Mouse (Mus musculus) megakaryocyte, embryonic 14.5 days (primary cell): ENCODE measurements at regions not wholly inside any gene's neighbourhood (a gene's known extent, or its start where the extent isn't known, plus 50 kb on each side); places are given as distances from the start of the nearest gene placed in this dataset.

Experiments used
- H3K27me3 ChIP-seq: replicated peaks from 2 replicates; pipeline ENCODE3; 2012; ENCODE audit warnings: inconsistent platforms
- H3K36me3 ChIP-seq: replicated peaks from 2 replicates; pipeline ENCODE3; 2012; ENCODE audit warnings: low read length, inconsistent platforms, mixed read lengths
- H3K4me1 ChIP-seq: 2 replicates; pipeline ENCODE4 v1.6.1; 2012; ENCODE audit warnings: inconsistent platforms
- H3K4me3 ChIP-seq: replicated peaks from 2 replicates; pipeline ENCODE3; 2012; ENCODE audit warnings: moderate library complexity, mild to moderate bottlenecking, inconsistent platforms
- H3K9me3 ChIP-seq: 2 replicates; pipeline ENCODE4 v1.6.1; 2012; ENCODE audit warnings: inconsistent platforms
- FLI1 ChIP-seq: IDR thresholded peaks from 2 replicates; pipeline ENCODE4 v1.6.1; 2012; ENCODE audit warnings: low read length, inconsistent platforms, mixed read lengths
- GATA1 ChIP-seq: IDR thresholded peaks from 3 replicates; pipeline ENCODE4 v1.6.1; 2012; ENCODE audit warnings: mixed read lengths, low read length, inconsistent platforms, borderline replicate concordance

DNA sequence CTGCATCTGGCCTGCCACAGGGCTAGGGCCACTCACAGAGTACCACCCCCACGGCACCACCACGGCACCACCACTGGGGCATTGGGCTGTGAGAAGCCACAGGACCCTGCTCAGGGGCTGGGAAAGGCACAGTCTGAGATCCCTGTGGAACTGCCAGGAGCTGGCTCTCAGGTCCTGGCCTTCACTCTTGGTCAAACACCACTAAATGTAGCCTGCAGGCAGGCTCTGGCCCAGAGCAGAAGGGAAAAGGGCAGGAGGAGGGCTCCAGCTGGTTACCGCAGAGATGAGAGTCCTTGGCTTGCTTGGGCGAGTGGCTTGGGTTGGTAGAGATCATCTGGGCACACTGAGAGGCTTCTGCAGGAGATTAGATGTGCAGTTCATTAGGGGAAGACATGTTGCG lies 598.5 kb downstream of the Tns3 start:
- Histone ChIP-seq H3K4me3 (no peak overlapping the region), H3K27me3 (no peaks in the 10 kb centered on the region), H3K36me3 (no peaks in the 10 kb centered on the region), H3K4me1 (no peaks in the 10 kb centered on the region), H3K9me3 (no peaks in the 10 kb centered on the region; the same call in 1 of the 2 replicates)
- no peak for TF ChIP-seq GATA1
- no peak for TF ChIP-seq FLI1

DNA sequence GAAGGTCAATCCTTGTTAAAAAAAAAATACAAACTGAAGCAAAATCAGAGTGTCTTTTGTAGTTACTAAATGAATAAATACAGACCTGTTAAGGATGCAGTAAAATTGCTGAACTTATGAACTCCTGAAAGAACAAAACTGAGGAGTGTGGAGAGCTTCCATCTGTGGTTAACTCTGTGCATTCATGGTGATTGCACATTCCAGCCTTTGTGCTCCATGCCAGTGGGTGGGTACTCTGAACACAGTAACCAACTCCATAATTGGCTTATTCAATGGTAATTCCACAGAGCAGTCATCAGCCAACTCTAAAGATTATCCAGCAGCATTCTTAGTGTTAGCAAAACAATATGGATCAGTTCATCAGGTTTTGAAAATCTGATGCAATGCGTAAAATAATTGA lies 599.2 kb downstream of the Tns3 start:
- no peak overlapping the region for H3K4me3 ChIP-seq
- no peaks in the 10 kb centered on the region; the same call in 1 of the 2 replicates for H3K9me3 ChIP-seq
- TF ChIP-seq FLI1 (no peak), GATA1 (no peak)
- H3K27me3 ChIP-seq, result no peaks in the 10 kb centered on the region
- H3K4me1 ChIP-seq, result no peaks in the 10 kb centered on the region
- H3K36me3 ChIP-seq, result no peaks in the 10 kb centered on the region

DNA sequence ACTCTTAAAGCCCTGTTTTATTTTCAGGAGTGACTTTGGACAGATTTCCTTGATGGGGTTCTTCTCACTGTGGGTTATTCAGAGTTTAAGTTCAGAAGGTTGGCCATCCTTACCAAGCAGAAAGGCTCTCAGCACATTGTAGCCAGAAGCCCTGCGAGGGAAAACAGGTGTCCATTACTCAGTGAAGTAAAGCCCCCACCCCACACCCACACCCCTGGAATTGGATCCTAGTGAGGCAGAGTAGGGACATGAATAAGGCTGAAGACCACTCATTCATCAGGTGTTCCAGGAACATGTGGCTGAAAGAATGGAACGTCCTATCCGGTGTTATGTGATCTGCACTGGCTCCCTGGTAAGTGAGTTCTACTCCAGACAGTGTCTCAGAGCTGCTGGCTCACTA lies 602.3 kb downstream of the Tns3 start:
- Histone ChIP-seq H3K9me3 (no peaks in the 10 kb centered on the region; the same call in 1 of the 2 replicates), H3K4me3 (no peak overlapping the region), H3K27me3 (no peaks in the 10 kb centered on the region), H3K36me3 (no peaks in the 10 kb centered on the region), H3K4me1 (no peaks in the 10 kb centered on the region)
- no peak for TF ChIP-seq GATA1
- TF ChIP-seq FLI1, result no peak

DNA sequence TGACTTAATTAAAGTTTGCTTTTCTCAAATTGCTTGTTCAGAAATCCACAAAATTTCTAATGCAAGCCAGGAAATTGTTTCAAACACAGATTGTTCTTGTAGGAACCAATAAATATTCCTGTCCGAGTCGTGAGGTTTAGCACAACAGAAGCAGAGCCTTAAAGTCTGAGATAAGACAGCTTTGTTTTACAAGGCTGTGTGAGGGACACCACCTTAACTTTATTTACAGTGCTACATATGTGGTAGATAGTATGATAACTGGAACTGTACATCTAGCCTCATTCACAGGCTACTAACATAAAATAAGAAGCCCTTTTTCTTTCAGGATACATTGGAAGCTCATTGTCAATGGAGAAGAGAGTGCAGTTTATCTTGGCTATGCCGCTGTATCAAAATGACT lies 602.8 kb downstream of the Tns3 start:
- Histone ChIP-seq H3K36me3 (no peaks in the 10 kb centered on the region), H3K4me1 (no peaks in the 10 kb centered on the region), H3K9me3 (no peaks in the 10 kb centered on the region; the same call in 1 of the 2 replicates), H3K4me3 (no peak overlapping the region), H3K27me3 (no peaks in the 10 kb centered on the region)
- no peak for TF ChIP-seq FLI1
- no peak for TF ChIP-seq GATA1

DNA sequence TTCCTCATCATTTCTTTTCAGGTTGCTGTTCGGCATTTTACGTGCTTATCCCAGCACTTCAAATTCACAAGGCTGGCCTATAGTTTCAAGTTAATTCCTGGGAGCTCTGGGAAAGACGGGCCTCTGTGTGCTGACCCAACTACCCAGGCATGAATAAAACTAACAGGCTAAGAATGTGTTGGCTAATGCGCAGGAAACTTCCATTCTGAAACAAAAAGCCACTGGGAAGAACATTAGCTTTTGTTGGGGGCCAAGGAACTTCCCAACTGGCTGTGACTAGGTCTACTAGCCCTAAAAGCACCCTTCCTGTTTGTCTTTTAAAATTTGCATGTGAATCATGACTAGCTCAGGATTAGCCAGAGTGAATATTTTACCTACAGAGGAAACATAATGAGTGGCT lies 612.8 kb downstream of the Tns3 start:
- no peak overlapping the region for H3K4me3 ChIP-seq
- no peaks in the 10 kb centered on the region for H3K4me1 ChIP-seq
- TF ChIP-seq GATA1 (no peak), FLI1 (no peak)
- no peaks in the 10 kb centered on the region for H3K36me3 ChIP-seq
- H3K9me3 ChIP-seq, result no peaks in the 10 kb centered on the region
- no peaks in the 10 kb centered on the region for H3K27me3 ChIP-seq

DNA sequence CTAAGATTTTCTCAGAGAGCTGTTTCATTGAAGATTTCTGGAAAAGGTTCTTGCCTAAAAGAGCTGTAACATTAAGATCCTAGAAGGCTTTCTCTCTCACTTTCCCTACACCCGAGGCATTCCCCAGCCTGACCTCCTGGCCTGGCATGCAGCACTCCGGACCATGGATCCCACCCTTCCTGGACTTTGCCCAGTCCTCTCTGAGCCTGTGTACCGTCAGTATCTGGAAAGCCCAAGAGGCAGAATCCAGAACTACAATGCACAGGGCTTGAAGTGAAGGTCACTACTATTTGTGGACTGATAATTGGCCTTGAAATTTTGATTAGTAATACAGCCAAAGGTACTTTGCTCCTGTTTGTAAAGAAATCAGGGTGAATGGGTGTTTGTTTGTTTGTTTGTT lies 619.2 kb downstream of the Tns3 start:
- no peaks in the 10 kb centered on the region for H3K27me3 ChIP-seq
- H3K4me1 ChIP-seq, result no peaks in the 10 kb centered on the region
- H3K4me3 ChIP-seq, result no peak overlapping the region
- no peak for TF ChIP-seq GATA1
- no peak for TF ChIP-seq FLI1
- H3K9me3 ChIP-seq, result peaks cover 8% of the 10 kb centered on the region; the same call in 1 of the 2 replicates
- no peaks in the 10 kb centered on the region for H3K36me3 ChIP-seq

DNA sequence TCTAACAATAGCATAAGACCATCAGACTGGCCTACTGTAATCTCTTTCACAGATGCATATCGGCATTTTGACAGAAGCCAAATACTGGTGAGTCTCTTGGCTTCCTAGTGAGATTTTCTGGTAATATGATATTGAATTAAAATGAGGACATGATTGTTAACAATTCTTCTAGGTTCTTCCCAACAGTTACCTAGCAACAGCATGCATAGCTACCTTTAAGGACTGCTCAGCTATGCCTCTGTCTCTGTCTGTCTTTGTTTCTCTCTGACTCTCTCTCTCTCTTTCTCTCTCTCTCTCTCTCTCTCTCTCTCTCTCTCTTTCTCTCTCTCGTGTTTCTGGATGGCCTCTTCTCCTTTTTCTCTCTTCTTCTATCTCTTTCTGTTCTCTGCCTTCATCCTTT lies 634.2 kb downstream of the Tns3 start:
- Histone ChIP-seq H3K4me1 (no peaks in the 10 kb centered on the region), H3K36me3 (no peaks in the 10 kb centered on the region), H3K9me3 (no peaks in the 10 kb centered on the region), H3K4me3 (no peak overlapping the region), H3K27me3 (no peaks in the 10 kb centered on the region)
- TF ChIP-seq FLI1 (no peak), GATA1 (no peak)

DNA sequence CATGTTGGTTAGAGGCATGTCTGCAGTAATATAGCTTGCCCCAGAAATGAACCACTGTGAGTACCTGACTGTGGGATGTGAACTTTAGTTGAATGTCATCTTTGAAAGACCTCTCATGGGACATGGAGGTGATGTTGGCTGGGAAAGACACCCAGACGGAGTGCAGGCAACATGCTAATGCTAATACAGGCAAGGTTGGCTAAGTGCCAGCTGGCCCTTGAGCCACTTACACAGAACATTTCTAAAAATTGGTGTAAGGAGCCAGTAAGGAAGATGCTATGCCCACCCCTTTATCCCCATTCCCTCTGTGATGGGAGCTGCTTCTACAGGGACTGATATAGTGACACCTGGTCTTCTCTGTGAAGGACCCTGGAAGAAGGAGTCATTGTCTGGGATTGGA lies 656.5 kb downstream of the Tns3 start:
- Histone ChIP-seq H3K4me1 (no peaks in the 10 kb centered on the region), H3K27me3 (no peaks in the 10 kb centered on the region), H3K9me3 (peaks cover 5% of the 10 kb centered on the region; the same call in 1 of the 2 replicates), H3K36me3 (no peaks in the 10 kb centered on the region), H3K4me3 (no peak overlapping the region)
- TF ChIP-seq FLI1 (no peak), GATA1 (no peak)

DNA sequence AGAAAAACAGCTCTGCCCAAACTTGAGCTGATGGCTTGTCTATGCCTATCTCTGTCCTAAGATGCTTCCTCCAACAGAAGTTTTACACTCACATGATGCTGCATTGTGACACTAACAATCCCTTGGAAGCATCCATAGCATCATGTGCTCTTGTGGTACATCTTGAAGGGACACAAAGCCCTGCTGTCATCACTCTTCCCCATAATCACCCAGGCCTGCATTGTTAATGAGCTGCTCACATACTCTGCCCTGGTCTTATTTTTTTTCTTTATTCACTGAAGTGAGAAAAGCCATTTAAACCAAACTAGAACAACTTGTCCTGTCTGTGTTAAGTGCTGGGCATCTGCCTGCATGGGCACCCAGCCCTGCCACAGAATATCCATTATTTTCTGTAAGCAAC lies 683.3 kb downstream of the Tns3 start:
- H3K36me3 ChIP-seq, result no peaks in the 10 kb centered on the region
- H3K27me3 ChIP-seq, result no peaks in the 10 kb centered on the region
- TF ChIP-seq GATA1 (no peak), FLI1 (no peak)
- H3K4me3 ChIP-seq, result no peak overlapping the region
- H3K9me3 ChIP-seq, result no peaks in the 10 kb centered on the region
- no peaks in the 10 kb centered on the region for H3K4me1 ChIP-seq

DNA sequence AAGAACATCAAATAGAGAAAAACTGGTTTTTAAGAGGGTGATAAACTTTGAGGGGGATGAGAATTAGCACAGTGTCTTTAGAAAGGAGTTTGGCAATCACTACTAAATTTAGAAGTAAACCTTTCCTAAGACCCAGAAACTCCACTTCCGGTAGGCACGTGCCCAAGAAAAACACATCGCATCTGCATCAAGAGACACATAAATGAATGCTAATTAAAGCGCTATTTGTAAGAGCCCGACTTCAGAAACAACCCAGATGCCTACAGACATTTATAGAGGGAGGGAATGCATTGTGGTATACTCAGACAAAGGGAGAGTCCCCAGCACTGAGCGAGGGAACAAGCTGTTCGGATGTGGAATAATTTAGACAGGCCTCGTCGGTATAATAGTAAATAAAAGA lies 688.5 kb downstream of the Tns3 start:
- TF ChIP-seq GATA1, result no peak
- TF ChIP-seq FLI1, result no peak
- Histone ChIP-seq H3K36me3 (no peaks in the 10 kb centered on the region), H3K4me1 (no peaks in the 10 kb centered on the region), H3K9me3 (no peaks in the 10 kb centered on the region), H3K27me3 (no peaks in the 10 kb centered on the region), H3K4me3 (no peak overlapping the region)

DNA sequence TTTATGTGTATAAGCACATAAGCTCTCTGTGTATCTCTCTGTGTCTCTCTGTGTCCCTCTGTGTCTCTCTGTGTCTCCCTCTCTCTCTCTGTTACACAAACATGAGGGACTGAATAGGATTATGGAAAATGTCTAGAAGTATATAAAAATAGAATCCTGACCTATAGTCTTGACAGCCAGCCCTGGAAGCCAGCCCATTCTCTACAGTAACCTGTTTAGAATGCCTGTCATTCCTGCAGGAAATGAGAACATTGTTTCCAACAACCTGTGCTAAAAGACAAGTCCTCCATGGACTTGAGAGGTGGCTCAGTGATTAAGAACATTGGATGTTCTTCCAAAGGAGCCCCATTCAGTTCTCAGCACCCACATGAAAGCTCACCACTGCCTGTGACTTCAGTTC lies 714.4 kb downstream of the Tns3 start:
- Histone ChIP-seq H3K4me3 (no peak overlapping the region), H3K36me3 (no peaks in the 10 kb centered on the region), H3K9me3 (peaks cover 16% of the 10 kb centered on the region), H3K4me1 (no peaks in the 10 kb centered on the region), H3K27me3 (no peaks in the 10 kb centered on the region)
- TF ChIP-seq FLI1 (no peak), GATA1 (no peak)
